ENCODE assay signal across 25 mouse cellular contexts in the genomic region with DNA sequence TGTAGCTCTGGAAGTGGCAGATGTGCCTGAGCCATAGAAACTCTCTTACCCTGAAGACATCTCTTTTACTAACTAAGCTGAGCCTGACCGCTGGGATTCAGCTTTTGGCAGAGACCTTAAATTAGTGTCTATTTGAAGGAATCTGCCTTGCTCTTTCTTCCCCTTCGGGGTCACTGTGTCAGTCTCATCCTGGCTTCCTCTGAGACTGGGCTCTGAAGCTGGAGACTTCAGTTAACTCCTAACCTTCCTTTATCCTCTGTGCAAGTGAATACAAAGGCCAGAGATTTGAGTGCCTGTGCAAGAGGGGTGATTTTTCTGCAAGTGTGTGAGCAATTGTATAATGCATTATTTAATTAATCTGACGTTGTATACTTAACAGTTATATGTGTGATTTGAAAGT. TPM values are rescaled to one million over a fixed set of nuclear protein-coding genes. Genes with fewer than 3 reads are reported as not detected.
"Had no signal": no experiment of that assay in that cellular context is flagged by ENCODE, and none has a peak within 500 bp of the region (broad histone marks: within the 10 kb centered on the region; RNA-seq: fewer than 3 reads in every experiment).

A gene (minus strand): TSS at position 101 of the 400 bp plus-strand sequence.

- H3K4me3 ChIP-seq: neural tube, embryonic 12.5 days; neural tube, embryonic 13.5 days; neural tube, embryonic 15.5 days; stomach, embryonic 15.5 days had no signal

- H3K4me1 ChIP-seq: neural tube, embryonic 12.5 days; neural tube, embryonic 13.5 days; neural tube, embryonic 15.5 days; stomach, embryonic 15.5 days had no signal

- H3K4me2 ChIP-seq: neural tube, embryonic 12.5 days; neural tube, embryonic 13.5 days; neural tube, embryonic 15.5 days; stomach, embryonic 15.5 days had no signal

- H3K27me3 ChIP-seq: neural tube, embryonic 12.5 days; neural tube, embryonic 13.5 days; neural tube, embryonic 15.5 days; stomach, embryonic 15.5 days had no signal

- H3K9me3 ChIP-seq: neural tube, embryonic 12.5 days; neural tube, embryonic 13.5 days; neural tube, embryonic 15.5 days; stomach, embryonic 15.5 days had no signal

- H3K9ac ChIP-seq: neural tube, embryonic 12.5 days; neural tube, embryonic 13.5 days; neural tube, embryonic 15.5 days; stomach, embryonic 15.5 days had no signal

- H3K36me3 ChIP-seq: neural tube, embryonic 12.5 days; neural tube, embryonic 13.5 days; neural tube, embryonic 15.5 days; stomach, embryonic 15.5 days had no signal

- DNase-seq: retina, postnatal 1 day; right cerebral cortex, adult 18-20 months; right cerebral cortex, postnatal 14 days; right cerebral cortex, postnatal 25 days; spleen, adult 18-20 months; thymus, adult 18-20 months; thymus, adult 2 months; thymus, postnatal 14 days; thymus, postnatal 25 days; thymus, postnatal 36 days; thymus, postnatal 4 days had no signal

- H3K27ac ChIP-seq: neural tube, embryonic 12.5 days; neural tube, embryonic 13.5 days; neural tube, embryonic 15.5 days; stomach, embryonic 15.5 days; stomach, postnatal 0 days had no signal

RNA-seq across cellular contexts. Expression of the gene that starts here (rescaled TPM):
- total RNA-seq: neutrophil, adult 5-6 weeks had no signal
- polyA plus RNA-seq: neural tube, embryonic 12.5 days; neural tube, embryonic 13.5 days; neural tube, embryonic 14.5 days; neural tube, embryonic 15.5 days; small intestine, adult 2 months; spleen, adult 2 months; stomach, embryonic 14.5 days; stomach, embryonic 15.5 days; stomach, embryonic 16.5 days; stomach, postnatal 0 days; testis, adult 2 months; thymus, adult 2 months; thymus, postnatal 0 days; urinary bladder, adult 2 months had no signal
